Mouse (Mus musculus) heart, embryonic 11.5 days (tissue): ENCODE data around the gene Olfr38. TPM values are rescaled to one million over a fixed set of nuclear protein-coding genes. Genes with fewer than 3 reads are reported as not detected.

Experiments used
- ATAC-seq: fragments of 200-750 bp; cut with Nextera tagmentation; replicated peaks from 2 replicates; pipeline ENCODE4 v1.8.0; 2017; ENCODE audit warnings: moderate library complexity; ENCODE audit not compliant: insufficient number of reproducible peaks, low FRiP score, low TSS enrichment
- H3K27ac ChIP-seq: fragments of 300-500 bp; sonication (generic); 2 replicates; pipeline ENCODE4 v1.5.1; 2014; ENCODE audit warnings: mild to moderate bottlenecking, low read depth, low read length
- H3K27me3 ChIP-seq: fragments of 300-500 bp; sonication (generic); 2 replicates; pipeline ENCODE4 v1.6.1; 2014; ENCODE audit warnings: mild to moderate bottlenecking, low read length, mixed read lengths; ENCODE audit not compliant: control insufficient read depth, insufficient read depth
- H3K36me3 ChIP-seq: fragments of 300-500 bp; sonication (generic); 2 replicates; pipeline ENCODE4 v1.6.1; 2014; ENCODE audit warnings: mild to moderate bottlenecking, low read length, moderate library complexity, mixed read lengths; ENCODE audit not compliant: control insufficient read depth, insufficient read depth
- H3K4me1 ChIP-seq: fragments of 300-500 bp; sonication (generic); 2 replicates; pipeline ENCODE4 v1.6.1; 2014; ENCODE audit warnings: low read length; ENCODE audit not compliant: control insufficient read depth, insufficient read depth
- H3K4me2 ChIP-seq: fragments of 300-500 bp; sonication (generic); 2 replicates; pipeline ENCODE4 v1.6.1; 2014; ENCODE audit warnings: mild to moderate bottlenecking, moderate library complexity
- H3K4me3 ChIP-seq: fragments of 300-500 bp; sonication (generic); 2 replicates; pipeline ENCODE4 v1.5.1; 2014; ENCODE audit warnings: low read depth, low read length
- H3K9ac ChIP-seq: fragments of 300-500 bp; sonication (generic); 2 replicates; pipeline ENCODE4 v1.6.1; 2014; ENCODE audit warnings: mild to moderate bottlenecking, low read depth, low read length, moderate library complexity
- H3K9me3 ChIP-seq: fragments of 300-500 bp; sonication (generic); replicated peaks from 2 replicates; pipeline ENCODE4 v1.6.1; 2016; ENCODE audit warnings: low read length; ENCODE audit not compliant: control insufficient read depth
- WGBS: fragments of 180-500 bp; shearing (Covaris S2); extraction: QIAGEN DNeasy Blood & Tissue Kit; methylation state at CpG from one replicate; pipeline ENCODE4 v1.1.7; 2014; ENCODE audit not compliant: insufficient replicate concordance; 5-methylcytosine and 5-hydroxymethylcytosine counted together
- polyA plus RNA-seq: library from polyadenylated mRNA; unstranded; fragments of >200 nt; fragmentation: Nextera tagmentation; extraction: Ambion mirVana; gene quantifications from 2 replicates; pipeline ENCODE4 v1.2.1, GENCODE M21; 2014

The Olfr38 gene
- polyA plus RNA-seq, 1 experiment from 2014 or later, result not detected

- H3K4me2 ChIP-seq, result no peak overlapping the region
- no peak overlapping the region for H3K9ac ChIP-seq
- H3K36me3 ChIP-seq, result no peaks in the 10 kb centered on the region
- H3K4me1 ChIP-seq, result no peaks in the 10 kb centered on the region
- no peaks in the 10 kb centered on the region for H3K9me3 ChIP-seq
- H3K27me3 ChIP-seq, result no peaks in the 10 kb centered on the region
- H3K4me3 ChIP-seq, result no peak overlapping the region
- ATAC-seq, result no peak
- WGBS, result 43% methylated on average over 4 of the region's 4 CpGs
- no peak overlapping the region for H3K27ac ChIP-seq
Measured at GRCm38 (mm10) chr6:42790247-42790948, 34.2 kb downstream of the Olfr38 start.

DNA sequence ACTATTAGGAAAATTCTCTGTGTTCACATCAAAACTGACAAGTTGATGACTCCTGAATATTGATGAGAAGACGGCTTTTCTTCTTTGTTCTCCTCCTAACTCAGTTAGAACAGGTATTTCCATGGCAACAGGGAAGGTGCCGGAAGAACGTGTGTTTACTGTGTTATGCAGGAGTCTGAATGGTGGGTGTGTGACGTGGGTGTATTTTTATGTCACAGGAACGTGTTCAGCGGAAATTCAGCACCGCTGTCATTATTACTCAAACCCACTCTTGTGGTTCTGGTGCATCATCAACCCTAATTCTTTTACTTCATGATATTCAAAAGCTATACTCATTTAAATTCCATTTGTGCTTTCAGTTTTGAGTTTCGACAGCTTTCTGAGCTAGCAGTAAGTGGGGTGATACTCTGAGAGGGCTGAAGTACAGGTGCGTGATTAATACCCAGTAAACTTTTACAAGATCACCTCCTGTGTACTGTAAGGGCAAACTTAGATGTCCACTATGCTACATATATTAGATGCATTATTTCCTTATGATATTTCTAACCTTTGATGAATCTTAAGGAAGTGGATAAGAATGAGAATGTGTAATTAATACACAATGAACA, 34.8 kb downstream of the Olfr38 start:
- Histone ChIP-seq H3K9ac (no peak overlapping the region), H3K9me3 (no peaks in the 10 kb centered on the region), H3K27me3 (no peaks in the 10 kb centered on the region), H3K4me2 (no peak overlapping the region), H3K36me3 (no peaks in the 10 kb centered on the region), H3K4me3 (no peak overlapping the region), H3K27ac (no peak overlapping the region), H3K4me1 (no peaks in the 10 kb centered on the region)
- WGBS, result 77% methylated on average over 9 of the region's 9 CpGs
- no peak for ATAC-seq

DNA sequence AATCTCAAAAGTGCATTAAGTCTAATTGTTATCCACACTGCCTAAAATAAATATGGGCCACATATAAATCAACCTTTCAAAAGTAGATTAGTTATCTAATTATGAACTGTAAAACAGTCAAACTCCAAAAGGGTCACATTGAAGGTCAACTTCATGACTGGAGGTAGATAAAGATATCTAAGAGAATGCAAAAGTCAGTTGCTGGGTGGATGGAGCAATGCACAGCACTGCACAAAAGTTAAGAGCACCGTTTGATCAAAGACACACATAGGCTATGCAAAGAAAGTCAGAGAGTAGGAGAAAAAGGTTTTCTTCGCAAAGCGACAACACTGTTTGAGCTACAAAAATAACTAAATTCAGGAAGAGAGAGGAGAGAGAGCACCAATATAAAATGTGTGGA, 38.8 kb downstream of the Olfr38 start:
- H3K4me3 ChIP-seq, result no peak overlapping the region
- no peaks in the 10 kb centered on the region for H3K36me3 ChIP-seq
- WGBS, result 84% methylated on average over 3 of the region's 3 CpGs
- H3K9ac ChIP-seq, result no peak overlapping the region
- H3K4me2 ChIP-seq, result no peak overlapping the region
- H3K4me1 ChIP-seq, result no peaks in the 10 kb centered on the region
- ATAC-seq, result no peak
- H3K9me3 ChIP-seq, result no peaks in the 10 kb centered on the region
- no peak overlapping the region for H3K27ac ChIP-seq
- no peaks in the 10 kb centered on the region for H3K27me3 ChIP-seq

DNA sequence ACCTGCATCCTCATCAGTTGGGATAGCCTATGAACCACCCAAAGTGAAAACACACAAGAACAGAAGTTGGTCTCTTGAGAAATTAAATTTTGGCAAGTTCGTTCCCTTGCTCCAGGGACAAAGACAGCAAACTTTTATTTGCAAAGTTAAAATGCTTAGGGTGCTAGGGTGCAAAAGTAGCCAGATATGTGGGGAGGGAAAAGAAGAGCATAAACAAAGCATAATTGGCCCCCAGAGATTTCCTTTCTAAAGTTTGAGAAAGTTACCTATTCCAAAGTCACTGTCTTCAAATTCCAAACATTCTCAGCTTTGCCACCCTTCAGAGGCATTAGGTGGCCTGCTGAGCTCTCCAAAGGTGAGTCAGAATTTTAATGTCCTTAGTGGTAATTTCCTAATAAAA, 55.4 kb downstream of the Olfr38 start, which contains the start of gene Olfr450:
Gene Olfr450, plus strand, starts transcription at position 301 of the 400 bp plus-strand sequence.
- Histone ChIP-seq H3K36me3 (no peaks in the 10 kb centered on the region), H3K9me3 (no peaks in the 10 kb centered on the region), H3K4me3 (no peak within 1 kb of the TSS), H3K27ac (no peak within 1 kb of the TSS), H3K4me1 (no peaks in the 10 kb centered on the region), H3K27me3 (no peaks in the 10 kb centered on the region), H3K9ac (no peak within 1 kb of the TSS), H3K4me2 (no peak within 1 kb of the TSS)
- 73% methylated on average over 1 of the region's 1 CpGs for WGBS
- ATAC-seq, result no peak

Other genes starting within 250 kb of the Olfr38 start
- gene Olfr455, start 208.8 kb upstream of the Olfr38 start, polyA plus RNA-seq, result not detected in 2 replicates
- not detected in 2 replicates for gene Tcaf3, start 158.7 kb upstream of the Olfr38 start, polyA plus RNA-seq
- gene Tcaf2, start 111.2 kb upstream of the Olfr38 start, polyA plus RNA-seq, result 1.3 and 1.4 TPM in 2 replicates
- gene Tcaf1, start 46.3 kb upstream of the Olfr38 start, polyA plus RNA-seq, result 56.2 and 61.3 TPM in 2 replicates
- not detected in 2 replicates for gene Olfr453, start 17.0 kb upstream of the Olfr38 start, polyA plus RNA-seq
- not detected in 2 replicates for gene Olfr452, start 28.7 kb downstream of the Olfr38 start, polyA plus RNA-seq
- not detected in 2 replicates for gene Olfr450, start 55.5 kb downstream of the Olfr38 start, polyA plus RNA-seq
- gene Olfr449, start 78.0 kb downstream of the Olfr38 start, polyA plus RNA-seq, result not detected in 2 replicates
- gene Olfr448, start 134.0 kb downstream of the Olfr38 start, polyA plus RNA-seq, result not detected in 2 replicates
- not detected in 2 replicates for gene Olfr447, start 152.5 kb downstream of the Olfr38 start, polyA plus RNA-seq
- not detected in 2 replicates for gene Olfr446, start 165.0 kb downstream of the Olfr38 start, polyA plus RNA-seq
- not detected in 2 replicates for gene Olfr444, start 192.7 kb downstream of the Olfr38 start, polyA plus RNA-seq